Mouse (Mus musculus): Measurements from ENCODE around the gene Slco4a1.

Slco4a1 gene

DNA sequence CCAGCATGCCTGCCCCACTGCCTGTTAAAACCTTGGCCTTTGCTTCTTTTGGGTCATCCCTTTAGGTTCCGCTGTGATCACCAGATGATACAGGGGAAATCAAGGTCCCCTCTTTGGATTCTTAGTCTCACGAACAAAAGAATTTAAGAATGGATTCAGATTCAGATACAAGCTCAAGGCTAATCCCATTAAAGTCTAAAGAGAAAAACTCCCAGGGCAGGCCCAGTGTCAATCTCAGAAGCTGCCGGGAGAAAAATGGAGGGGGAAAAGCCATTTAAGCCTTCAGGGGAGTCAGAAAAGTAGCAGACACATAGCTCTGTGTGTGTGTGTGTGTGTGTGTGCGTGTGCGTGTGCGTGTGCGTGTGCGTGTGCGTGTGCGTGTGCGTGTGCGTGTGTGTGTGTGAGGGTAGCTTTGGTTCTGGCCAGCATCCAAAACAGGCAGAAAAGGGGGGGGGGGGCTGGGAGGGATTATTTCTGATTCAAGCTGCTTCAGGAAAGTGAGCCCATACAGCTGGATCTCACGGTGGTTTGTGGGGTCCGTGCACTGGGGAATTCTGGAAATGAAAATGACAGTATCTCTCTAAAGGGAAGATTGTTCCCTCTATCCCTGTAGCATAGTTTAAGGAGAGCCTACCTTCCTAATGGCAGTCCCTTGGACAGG lies 52.5 kb downstream of the Slco4a1 start:
- DNase-seq: peak; percentile 81

DNA sequence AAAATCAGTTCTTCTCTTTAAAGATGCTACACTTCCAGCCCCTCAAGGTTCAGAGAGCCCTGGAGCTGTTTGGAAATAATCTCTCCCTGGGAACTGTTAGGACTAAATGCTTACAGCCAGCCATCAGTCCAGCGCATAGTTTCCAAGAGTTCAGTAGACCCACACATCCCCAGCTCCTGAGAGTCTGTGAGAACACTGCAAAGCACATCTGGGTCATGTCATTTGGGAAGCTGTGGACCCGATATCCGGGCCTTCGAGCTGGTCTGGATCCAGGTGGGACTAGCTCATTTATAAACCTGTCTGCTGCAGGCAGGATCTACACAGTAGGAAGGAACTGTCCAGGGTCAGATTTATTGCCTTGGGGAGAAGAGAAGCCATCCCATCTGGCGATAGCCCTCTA lies 54.8 kb downstream of the Slco4a1 start:
- DNase-seq: no peak

DNA sequence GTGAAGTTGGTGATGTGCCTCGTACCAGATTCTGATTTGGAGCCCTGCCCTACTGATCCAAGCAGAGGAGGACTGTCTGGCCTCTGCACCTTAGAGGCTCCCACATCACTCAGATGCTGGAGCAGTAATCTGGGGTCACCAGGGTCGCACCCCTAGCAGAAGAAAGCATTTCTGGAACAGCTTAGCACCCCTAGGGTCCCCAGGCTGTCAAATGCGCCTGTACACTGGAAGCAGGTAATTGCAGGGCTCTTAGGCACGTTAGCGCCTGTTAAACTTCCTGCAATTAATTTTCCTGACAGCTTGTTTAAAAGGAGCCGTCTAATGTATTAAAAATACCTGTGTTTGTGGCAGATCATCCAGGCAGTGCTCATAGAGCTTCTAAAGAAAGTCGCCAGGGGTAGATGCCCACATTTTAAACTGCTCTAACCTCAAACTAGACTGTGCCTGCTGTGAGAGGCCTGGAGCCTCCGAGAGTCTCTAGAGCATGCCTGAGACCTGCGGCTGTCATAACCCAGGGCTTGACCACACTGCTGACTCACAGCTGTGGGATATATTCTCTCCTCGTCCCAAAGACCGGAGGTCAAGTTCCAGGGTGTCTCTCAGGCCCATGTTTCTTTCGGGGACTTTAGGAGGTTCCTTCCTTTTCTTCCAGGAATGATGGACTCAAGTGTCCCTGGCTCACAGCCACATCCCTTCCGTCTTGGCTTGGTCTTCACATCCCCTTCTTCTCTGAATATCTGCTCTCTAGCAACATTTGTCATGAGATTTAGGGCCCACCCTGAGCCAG lies 56.0 kb downstream of the Slco4a1 start:
- DNase-seq: no peak

DNA sequence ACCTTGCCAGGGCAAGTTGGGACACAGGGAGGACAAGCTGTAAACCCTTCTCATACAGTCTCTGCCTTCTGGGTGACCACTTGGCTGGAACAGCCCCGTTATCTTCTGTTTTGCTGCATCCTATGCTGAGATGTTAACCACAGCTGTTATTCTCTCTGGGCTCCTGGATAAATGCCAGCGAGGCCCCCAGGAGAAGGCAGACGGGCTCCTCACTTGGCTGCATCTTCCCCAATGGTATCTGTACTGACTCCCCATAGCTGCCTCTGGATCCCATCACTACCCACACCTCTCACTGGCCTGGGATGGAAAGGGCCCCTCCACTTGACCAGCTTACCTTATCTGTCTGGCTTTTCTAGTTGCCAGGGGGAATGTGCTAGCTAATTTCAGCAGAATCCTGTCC lies 57.0 kb downstream of the Slco4a1 start:
- no peak for DNase-seq

DNA sequence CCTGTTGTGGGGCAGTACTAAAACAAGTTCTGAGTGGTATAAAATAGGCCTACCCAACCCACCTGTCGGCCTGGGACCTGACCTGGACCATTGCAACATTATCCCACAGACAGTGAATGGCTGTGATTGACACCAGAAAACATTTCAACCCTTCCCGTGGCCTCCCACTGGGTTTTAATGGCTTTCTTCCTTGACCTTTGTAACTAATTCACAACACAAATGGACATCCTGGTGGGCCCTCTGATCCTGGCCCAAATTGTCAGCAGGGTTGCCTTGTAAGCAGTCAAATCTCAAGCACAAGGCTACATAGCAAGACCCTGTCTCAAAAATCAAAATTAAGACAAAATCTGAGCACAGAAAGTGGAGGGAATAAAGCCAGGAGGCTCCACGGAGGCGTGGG lies 57.8 kb downstream of the Slco4a1 start:
- DNase-seq: no peak

DNA sequence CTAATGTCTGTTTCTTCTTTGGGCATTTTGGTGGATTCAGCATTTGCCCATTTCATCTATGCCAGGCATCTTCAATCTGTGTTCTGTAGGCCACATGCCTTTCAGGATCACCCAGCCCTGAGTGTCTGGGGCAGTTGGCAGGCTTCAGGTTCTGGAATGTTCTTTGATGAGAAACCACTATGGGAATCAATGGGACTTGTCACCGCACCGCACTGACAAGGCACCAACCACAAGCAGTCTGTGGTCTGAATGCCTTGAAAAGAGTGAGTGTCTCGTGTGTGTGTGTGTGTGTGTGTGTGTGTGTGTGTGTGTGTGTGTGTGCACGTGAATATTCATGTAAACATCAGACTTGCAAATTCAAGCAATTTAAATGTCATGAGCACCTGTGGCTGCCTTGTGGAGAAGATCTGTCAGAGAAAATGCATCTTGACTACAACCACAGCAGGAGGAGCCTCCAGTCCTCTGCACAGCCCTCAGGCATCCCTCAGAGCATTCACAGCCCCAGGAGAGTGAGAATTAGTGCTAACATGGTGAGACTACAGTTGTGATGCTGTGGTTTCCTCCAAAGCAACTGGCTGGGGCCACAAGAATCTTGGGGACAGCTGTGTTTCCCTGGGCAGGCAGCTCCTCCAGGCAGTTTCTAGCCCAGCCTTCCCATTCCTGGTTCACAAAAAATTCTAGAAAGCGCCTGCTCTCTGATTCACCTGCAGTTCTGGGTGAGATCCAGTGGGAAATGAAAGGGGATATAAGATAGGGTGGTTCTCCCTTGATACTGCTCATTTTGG lies 65.6 kb downstream of the Slco4a1 start:
- DNase-seq: no peak

DNA sequence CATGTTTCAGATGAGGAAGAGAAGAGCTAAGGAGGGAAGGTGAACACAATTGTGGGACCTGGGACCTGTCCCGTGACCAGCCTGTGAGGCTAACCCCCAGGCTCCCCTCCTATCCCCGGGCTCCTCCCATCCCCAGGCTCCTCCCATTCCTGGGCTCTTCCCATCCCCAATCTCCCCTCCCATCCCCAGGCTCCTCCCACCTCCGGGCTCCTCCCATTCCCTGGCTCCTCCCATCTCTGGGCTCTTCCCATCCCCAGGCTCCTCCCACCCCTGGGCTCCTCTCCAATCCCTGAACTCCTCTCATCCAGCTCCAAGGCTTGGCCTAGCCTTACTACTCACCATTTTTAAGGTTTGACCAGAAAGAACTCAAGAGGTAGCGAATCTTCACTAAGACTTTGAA lies 66.8 kb downstream of the Slco4a1 start:
- no peak for DNase-seq

Measured in retina, postnatal 1 day (tissue).